Mouse (Mus musculus) layer of hippocampus, adult 2 months (tissue): ENCODE data around the gene Tmem26. TPM values are rescaled to one million over a fixed set of nuclear protein-coding genes. Genes with fewer than 3 reads are reported as not detected.
"Not testable (repeated sequence)": the region's sequence is repeated elsewhere in the genome, so short reads cannot be mapped to it uniquely, and the experiment has no call there.

Experiments
- DNase-seq, 2 experiments: peaks; one replicate each; pipeline ENCODE4 v3.0.0; 2022; ENCODE audit warnings: low spot score in 2 of 2
- H3K27ac ChIP-seq: fragments of 200-600 bp; 2 replicates; pipeline ENCODE4 v1.8.1; 2022
- H3K4me3 ChIP-seq: fragments of 200-600 bp; 2 replicates; pipeline ENCODE4 v1.8.1; 2022; ENCODE audit warnings: mild to moderate bottlenecking
- CTCF ChIP-seq: fragments of 200-600 bp; conservative IDR thresholded peaks from 2 replicates; pipeline ENCODE4 v1.8.1; 2022; ENCODE audit warnings: antibody characterized with exemption, mild to moderate bottlenecking, moderate library complexity
- total RNA-seq, 2 experiments: library from RNA; stranded (reverse); gene quantifications; 2 replicates each; pipeline ENCODE4 v1.2.3; 2021

Gene Tmem26
- total RNA-seq, 2 experiments from 2014 or later, result 0.20 to 0.29 TPM

- no peak overlapping the region for H3K27ac ChIP-seq
- no peak for DNase-seq
- no peak overlapping the region for H3K4me3 ChIP-seq
- no peak for TF ChIP-seq CTCF
Measured at GRCm38 (mm10) chr10:68718375-68718774, 5.1 kb upstream of the Tmem26 start.

- TF ChIP-seq CTCF, result no peak
- no peak for DNase-seq
- Histone ChIP-seq H3K27ac (no peak overlapping the region), H3K4me3 (no peak overlapping the region)
Measured at GRCm38 (mm10) chr10:68720887-68721400, 2.5 kb upstream of the Tmem26 start.

GRCm38 (mm10) chr10:68723015-68723414 lies 431 bp upstream of the Tmem26 start:
- Histone ChIP-seq H3K27ac (no peak overlapping the region), H3K4me3 (no peak overlapping the region)
- no peak for TF ChIP-seq CTCF
- no peak for DNase-seq

GRCm38 (mm10) chr10:68724361-68724720 lies 895 bp downstream of the Tmem26 start:
- Histone ChIP-seq H3K27ac (no peak overlapping the region), H3K4me3 (peak overlapping the region; percentile 42)
- no peak for DNase-seq
- no peak for TF ChIP-seq CTCF

- H3K27ac ChIP-seq, result no peak overlapping the region
- no peak for TF ChIP-seq CTCF
- DNase-seq, result no peak
- no peak overlapping the region for H3K4me3 ChIP-seq
Measured at GRCm38 (mm10) chr10:68727464-68727863, 4.0 kb downstream of the Tmem26 start.

GRCm38 (mm10) chr10:68735621-68736020 lies 12.2 kb downstream of the Tmem26 start:
- no peak for DNase-seq
- Histone ChIP-seq H3K4me3 (no peak overlapping the region), H3K27ac (no peak overlapping the region)
- no peak for TF ChIP-seq CTCF

- Histone ChIP-seq H3K4me3 (no peak overlapping the region), H3K27ac (no peak overlapping the region)
- TF ChIP-seq CTCF, result no peak
- no peak for DNase-seq
Measured at GRCm38 (mm10) chr10:68737391-68737790, 13.9 kb downstream of the Tmem26 start.

GRCm38 (mm10) chr10:68738981-68739380 lies 15.5 kb downstream of the Tmem26 start:
- not testable (repeated sequence) for H3K4me3 ChIP-seq, H3K27ac ChIP-seq, DNase-seq

GRCm38 (mm10) chr10:68740251-68740650 lies 16.8 kb downstream of the Tmem26 start:
- no peak for TF ChIP-seq CTCF
- DNase-seq, result no peak
- no peak overlapping the region for H3K27ac ChIP-seq
- H3K4me3 ChIP-seq, result no peak overlapping the region

- DNase-seq, result no peak
- no peak overlapping the region for H3K4me3 ChIP-seq
- no peak overlapping the region for H3K27ac ChIP-seq
- TF ChIP-seq CTCF, result no peak
Measured at GRCm38 (mm10) chr10:68750921-68751320, 27.5 kb downstream of the Tmem26 start.

GRCm38 (mm10) chr10:68759238-68759637 lies 35.8 kb downstream of the Tmem26 start:
- Histone ChIP-seq H3K4me3 (no peak overlapping the region), H3K27ac (no peak overlapping the region)
- peak; percentile 58 for TF ChIP-seq CTCF
- DNase-seq, result peak in 1 of 2 experiments; percentile 30

- no peak for DNase-seq
- no peak for TF ChIP-seq CTCF
- Histone ChIP-seq H3K4me3 (no peak overlapping the region), H3K27ac (no peak overlapping the region)
Measured at GRCm38 (mm10) chr10:68759789-68760188, 36.3 kb downstream of the Tmem26 start.

- TF ChIP-seq CTCF, result no peak
- no peak for DNase-seq
- no peak overlapping the region for H3K27ac ChIP-seq
- H3K4me3 ChIP-seq, result no peak overlapping the region
Measured at GRCm38 (mm10) chr10:68781067-68781868, 57.8 kb downstream of the Tmem26 start.

GRCm38 (mm10) chr10:68782724-68783123 lies 59.3 kb downstream of the Tmem26 start:
- DNase-seq, result no peak
- TF ChIP-seq CTCF, result no peak
- H3K4me3 ChIP-seq, result no peak overlapping the region
- H3K27ac ChIP-seq, result no peak overlapping the region
